Mouse (Mus musculus): ENCODE results near the gene Ppia. TPM values are rescaled to one million over a fixed set of nuclear protein-coding genes. Genes with fewer than 3 reads are reported as not detected.
"Not testable (repeated sequence)": the region's sequence is repeated elsewhere in the genome, so short reads cannot be mapped to it uniquely, and the experiment has no call there.

Ppia gene
- total and polyA plus RNA-seq, 3 experiments: 298 to 328 (median 304) TPM

GRCm38 (mm10) chr11:6405591-6406081, 9.6 kb upstream of the Ppia start:
- intact Hi-C loops (cut with DNase I): no loop called here
- Histone ChIP-seq H3K4me1 (ENCODE audit: control insufficient read depth, insufficient read depth, low read length) (peaks cover 28% of the 10 kb centered on the region), H3K4me3 (no peak overlapping the region; the same call in 1 of the 2 replicates), H3K27ac (peak overlapping the region; percentile 86), H3K9ac (ENCODE audit: low read depth, low read length) (peak overlapping the region; percentile 28), H3K36me3 (ENCODE audit: control insufficient read depth, insufficient read depth, low read length) (no peaks in the 10 kb centered on the region; the same call in none of the 2 replicates), H3K27me3 (ENCODE audit: control insufficient read depth, insufficient read depth, low read length) (no peaks in the 10 kb centered on the region), H3K79me2 (replicated peaks; ENCODE audit: control insufficient read depth, insufficient read depth, low read length) (no peaks in the 10 kb centered on the region)
- TF ChIP-seq EP300 (IDR thresholded peaks at IDR 0.05; ENCODE audit: insufficient read depth, low read depth, low read length) (no peak), CTCF (IDR thresholded peaks at IDR 0.05) (no peak), POLR2A (IDR thresholded peaks at IDR 0.05; ENCODE audit: insufficient read depth, low read depth, low read length) (no peak)
- WGBS: 36% methylated on average over 4 of the region's 4 CpGs
- DNase-seq: peak; percentile 71 to 76

- Histone ChIP-seq H3K9ac (ENCODE audit: low read depth, low read length) (peak overlapping the region; percentile 50), H3K36me3 (ENCODE audit: control insufficient read depth, insufficient read depth, low read length) (no peaks in the 10 kb centered on the region; the same call in none of the 2 replicates)
- TF ChIP-seq POLR2A (IDR thresholded peaks at IDR 0.05; ENCODE audit: insufficient read depth, low read depth, low read length) (0 out of 2 replicates have a peak, but pooled peaks have one; percentile 2), EP300 (IDR thresholded peaks at IDR 0.05; ENCODE audit: insufficient read depth, low read depth, low read length) (peak; percentile 70), CTCF (IDR thresholded peaks at IDR 0.05) (no peak)
Measured at GRCm38 (mm10) chr11:6406251-6407161, 8.7 kb upstream of the Ppia start.

GRCm38 (mm10) chr11:6407162-6407621, 8.1 kb upstream of the Ppia start:
- peaks cover 28% of the 10 kb centered on the region for H3K4me1 ChIP-seq (ENCODE audit: control insufficient read depth, insufficient read depth, low read length)
- intact Hi-C loops (cut with DNase I): no loop called here
- H3K27me3 ChIP-seq (ENCODE audit: control insufficient read depth, insufficient read depth, low read length): no peaks in the 10 kb centered on the region
- no peaks in the 10 kb centered on the region; the same call in none of the 2 replicates for H3K36me3 ChIP-seq (ENCODE audit: control insufficient read depth, insufficient read depth, low read length)
- WGBS: 73% methylated on average over 3 of the region's 3 CpGs
- TF ChIP-seq CTCF (IDR thresholded peaks at IDR 0.05) (no peak), POLR2A (IDR thresholded peaks at IDR 0.05; ENCODE audit: insufficient read depth, low read depth, low read length) (0 out of 2 replicates have a peak, but pooled peaks have one; percentile 10)
- no peak overlapping the region for H3K4me3 ChIP-seq
- H3K27ac ChIP-seq: peak overlapping the region; percentile 86
- H3K79me2 ChIP-seq (replicated peaks; ENCODE audit: control insufficient read depth, insufficient read depth, low read length): no peaks in the 10 kb centered on the region
- no peak overlapping the region for H3K9ac ChIP-seq (ENCODE audit: low read depth, low read length)
- no peak for DNase-seq

More at GRCm38 (mm10) chr11:6406251-6407161, 8.7 kb upstream of the Ppia start:
- no peaks in the 10 kb centered on the region for H3K79me2 ChIP-seq (replicated peaks; ENCODE audit: control insufficient read depth, insufficient read depth, low read length)
- H3K4me3 ChIP-seq: no peak overlapping the region
- intact Hi-C loops (cut with DNase I): no loop called here
- WGBS: 21% methylated on average over 14 of the region's 14 CpGs
- DNase-seq: peak; percentile 74 to 84
- H3K27me3 ChIP-seq (ENCODE audit: control insufficient read depth, insufficient read depth, low read length): no peaks in the 10 kb centered on the region
- H3K4me1 ChIP-seq (ENCODE audit: control insufficient read depth, insufficient read depth, low read length): peaks cover 28% of the 10 kb centered on the region
- H3K27ac ChIP-seq: peak overlapping the region; percentile 86

GRCm38 (mm10) chr11:6410050-6410602, 5.1 kb upstream of the Ppia start:
- Histone ChIP-seq H3K27me3 (ENCODE audit: control insufficient read depth, insufficient read depth, low read length) (no peaks in the 10 kb centered on the region), H3K79me2 (replicated peaks; ENCODE audit: control insufficient read depth, insufficient read depth, low read length) (no peaks in the 10 kb centered on the region), H3K4me3 (no peak overlapping the region), H3K36me3 (ENCODE audit: control insufficient read depth, insufficient read depth, low read length) (no peaks in the 10 kb centered on the region; the same call in none of the 2 replicates), H3K4me1 (ENCODE audit: control insufficient read depth, insufficient read depth, low read length) (peaks cover 21% of the 10 kb centered on the region), H3K9ac (ENCODE audit: low read depth, low read length) (no peak overlapping the region), H3K27ac (no peak overlapping the region)
- WGBS: 37% methylated on average over 4 of the region's 5 CpGs
- intact Hi-C loops (cut with DNase I): loop anchor here (2.0 kb wide), 1 partner anchor 43 kb away; no protein-coding TSS in a partner anchor
- no peak for DNase-seq
- TF ChIP-seq CTCF (IDR thresholded peaks at IDR 0.05) (no peak), EP300 (IDR thresholded peaks at IDR 0.05; ENCODE audit: insufficient read depth, low read depth, low read length) (no peak), POLR2A (IDR thresholded peaks at IDR 0.05; ENCODE audit: insufficient read depth, low read depth, low read length) (no peak)

GRCm38 (mm10) chr11:6410755-6411154, 4.5 kb upstream of the Ppia start:
- H3K4me1 ChIP-seq (ENCODE audit: control insufficient read depth, insufficient read depth, low read length): peaks cover 15% of the 10 kb centered on the region
- DNase-seq; H3K36me3 ChIP-seq (ENCODE audit: control insufficient read depth, insufficient read depth, low read length); H3K27me3 ChIP-seq (ENCODE audit: control insufficient read depth, insufficient read depth, low read length); H3K27ac ChIP-seq; H3K4me3 ChIP-seq; H3K9ac ChIP-seq (ENCODE audit: low read depth, low read length); H3K79me2 ChIP-seq (replicated peaks; ENCODE audit: control insufficient read depth, insufficient read depth, low read length): not testable (repeated sequence)
- WGBS: 85% methylated on average over 5 of the region's 5 CpGs
- intact Hi-C loops (cut with DNase I): loop anchor here (2.0 kb wide), 1 partner anchor 44 kb away; no protein-coding TSS in a partner anchor
